Mouse (Mus musculus) c-Kit-positive CD71-positive TER-119-negative erythroid progenitor cells, embryonic 14.5 days (primary cell): ENCODE data around the gene Crispld2.
A peak's percentile ranks its signal among the peaks of the same experiment; 100 is the strongest.

ENCODE experiments used
- DNase-seq: peaks from one replicate; pipeline ENCODE4 v3.0.0-alpha.2; 2013; ENCODE audit warnings: low read depth

Crispld2 gene

DNA sequence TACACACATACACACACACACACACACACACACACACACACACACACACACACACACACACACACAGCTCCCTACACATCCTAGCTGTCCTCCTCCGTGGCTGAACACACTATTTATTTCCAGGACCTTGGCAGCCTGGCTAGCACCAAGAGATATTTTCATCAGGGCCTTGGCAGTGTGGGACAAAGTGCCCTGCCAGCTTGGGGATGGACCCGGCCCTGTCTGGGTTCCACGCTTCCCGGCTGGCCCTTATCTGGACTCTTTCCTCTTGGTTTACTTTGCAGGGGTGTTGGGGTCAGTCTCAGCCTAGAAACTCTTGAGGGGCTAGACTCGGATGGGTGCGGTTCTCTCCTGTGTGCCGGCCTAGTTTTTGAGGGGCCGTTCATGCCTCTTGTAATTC lies 8.2 kb downstream of the Crispld2 start:
- no peak for DNase-seq

- DNase-seq: no peak
These were observed 9.5 kb downstream of the Crispld2 start for GRCm38 (mm10) chr8:120001712-120002111.

DNA sequence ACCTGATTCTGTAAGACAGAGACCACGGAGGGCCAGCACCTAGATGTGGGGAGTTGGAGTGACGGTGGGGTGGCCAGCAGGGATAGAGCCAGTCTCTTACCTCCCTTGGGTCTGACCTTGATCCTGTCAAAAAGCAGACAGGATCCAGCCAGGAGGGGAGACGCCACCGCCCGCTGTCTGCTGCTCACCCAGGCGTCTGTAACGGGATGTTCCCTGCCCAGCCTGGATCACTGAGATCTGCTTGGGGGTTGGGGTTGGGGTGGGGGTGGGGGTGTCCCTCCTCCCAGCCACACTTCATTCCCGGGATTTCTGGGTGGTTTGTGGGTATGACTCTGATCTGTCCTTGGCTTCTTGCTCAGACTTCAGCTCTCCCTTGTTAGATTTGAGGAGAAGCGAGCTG lies 10.1 kb downstream of the Crispld2 start:
- no peak for DNase-seq

GRCm38 (mm10) chr8:120004154-120004702 lies 12.0 kb downstream of the Crispld2 start:
- DNase-seq: no peak

- DNase-seq: no peak
These were observed 12.6 kb downstream of the Crispld2 start for GRCm38 (mm10) chr8:120004705-120005381.

GRCm38 (mm10) chr8:120006645-120007160 lies 14.5 kb downstream of the Crispld2 start:
- no peak for DNase-seq

DNA sequence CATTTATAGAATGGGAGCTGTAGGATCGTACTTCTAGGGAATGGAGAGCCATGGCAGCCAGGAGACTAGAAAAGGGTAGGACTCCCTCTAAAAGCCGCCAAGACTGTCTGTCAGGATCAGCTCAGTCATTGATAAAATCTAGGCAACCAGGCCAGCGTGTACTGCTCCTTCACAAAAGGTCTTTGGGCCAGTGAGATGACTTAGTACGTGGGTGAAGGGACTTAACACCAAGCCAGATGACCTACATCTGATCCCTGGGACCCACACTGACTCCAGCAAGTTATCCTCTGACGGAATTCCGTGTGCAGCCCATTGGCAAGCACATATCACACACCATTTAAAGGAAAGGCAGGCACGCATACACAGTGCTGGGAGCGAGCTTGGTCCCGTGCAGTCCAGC lies 14.9 kb downstream of the Crispld2 start:
- no peak for DNase-seq

- no peak for DNase-seq
These were observed 17.0 kb downstream of the Crispld2 start for GRCm38 (mm10) chr8:120009284-120009683.

DNA sequence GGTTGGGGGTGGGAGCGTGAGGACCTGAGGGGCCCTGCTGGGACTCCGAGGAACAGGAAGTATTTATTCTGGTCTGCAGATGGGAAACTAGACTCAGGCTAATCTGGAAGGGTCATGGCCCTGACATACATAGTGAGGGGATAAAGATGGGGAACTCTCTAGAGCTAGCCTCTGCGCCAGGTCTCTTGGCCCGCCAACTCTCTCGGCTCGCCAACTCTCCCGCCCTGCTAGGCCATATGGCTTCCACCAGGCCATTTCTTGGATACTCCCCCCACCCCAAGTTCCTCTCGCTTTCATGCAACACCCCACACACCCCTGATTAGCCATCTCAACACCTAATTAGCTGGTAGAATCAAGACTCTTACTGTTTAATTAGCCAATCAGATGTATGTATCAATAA lies 20.3 kb downstream of the Crispld2 start:
- no peak for DNase-seq

- peak; percentile 20 for DNase-seq
These were observed 20.7 kb downstream of the Crispld2 start for GRCm38 (mm10) chr8:120012927-120013326.

- DNase-seq: no peak
These were observed 22.2 kb downstream of the Crispld2 start for GRCm38 (mm10) chr8:120014267-120015023.

GRCm38 (mm10) chr8:120015916-120016315 lies 23.7 kb downstream of the Crispld2 start:
- DNase-seq: no peak

- no peak for DNase-seq
These were observed 24.2 kb downstream of the Crispld2 start for GRCm38 (mm10) chr8:120016424-120016823.

GRCm38 (mm10) chr8:120017349-120017748 lies 25.1 kb downstream of the Crispld2 start:
- no peak for DNase-seq

DNA sequence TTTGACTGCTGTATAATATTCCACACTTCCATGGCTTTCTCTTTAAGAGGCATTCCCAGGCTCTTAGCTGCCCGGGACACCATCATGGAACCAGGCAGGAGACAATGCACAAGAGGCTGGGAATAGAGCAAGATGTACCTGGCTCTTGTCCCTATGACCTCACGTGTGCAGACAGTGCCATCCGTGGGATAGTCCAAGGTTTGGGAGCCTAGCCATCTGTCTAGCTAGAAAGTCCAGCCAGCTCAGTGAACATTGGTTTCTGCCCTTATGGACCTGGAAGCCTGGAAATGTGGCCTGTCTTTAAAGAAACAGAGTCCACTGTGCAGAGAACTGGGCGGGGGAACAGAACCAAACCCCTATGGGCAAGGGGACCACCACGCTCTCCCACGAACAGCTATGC lies 25.5 kb downstream of the Crispld2 start:
- no peak for DNase-seq

DNA sequence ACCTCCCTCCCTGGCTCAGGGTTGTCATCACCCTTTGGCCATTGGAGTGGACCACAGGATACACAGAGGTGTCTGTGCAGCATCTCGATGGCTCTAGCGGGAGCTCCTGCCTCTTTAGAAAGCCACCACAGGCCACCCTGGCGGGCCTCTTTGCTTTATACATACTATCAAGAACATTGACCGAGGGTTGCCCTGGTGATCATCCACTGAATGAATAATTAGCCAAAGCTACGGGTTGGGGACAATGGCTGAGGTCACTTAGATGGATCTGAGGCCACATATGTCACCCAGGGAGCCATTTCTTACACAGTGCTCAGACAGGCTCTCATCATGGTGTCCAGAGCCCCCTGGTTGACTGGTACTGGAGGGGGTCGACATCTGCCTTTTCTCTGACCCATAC lies 26.1 kb downstream of the Crispld2 start:
- DNase-seq: no peak

DNA sequence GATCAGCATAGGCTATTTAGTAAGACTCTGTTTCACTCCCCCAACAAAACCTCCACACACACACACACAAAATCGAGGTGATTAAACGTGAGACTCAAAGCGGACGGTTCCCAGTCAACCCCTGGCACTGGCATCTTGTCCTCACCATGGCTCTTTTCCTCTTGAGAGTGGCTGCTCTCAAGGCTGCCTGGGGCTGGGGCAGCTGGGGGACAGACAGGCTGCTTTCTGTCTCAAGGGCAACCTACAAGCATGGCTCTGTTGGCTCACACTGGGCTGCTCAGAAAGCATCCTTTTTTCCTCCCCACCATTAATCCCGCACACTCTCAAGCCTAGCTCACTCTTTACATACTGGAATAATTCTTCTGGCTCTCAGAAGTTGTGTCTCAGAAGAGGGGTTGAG lies 27.1 kb downstream of the Crispld2 start:
- DNase-seq: no peak

GRCm38 (mm10) chr8:120020298-120020697 lies 28.1 kb downstream of the Crispld2 start:
- no peak for DNase-seq

GRCm38 (mm10) chr8:120026199-120026598 lies 34.0 kb downstream of the Crispld2 start:
- DNase-seq: peak; percentile 8

- no peak for DNase-seq
These were observed 34.8 kb downstream of the Crispld2 start for GRCm38 (mm10) chr8:120026991-120027390.

GRCm38 (mm10) chr8:120030447-120030846 lies 38.2 kb downstream of the Crispld2 start:
- no peak for DNase-seq

DNA sequence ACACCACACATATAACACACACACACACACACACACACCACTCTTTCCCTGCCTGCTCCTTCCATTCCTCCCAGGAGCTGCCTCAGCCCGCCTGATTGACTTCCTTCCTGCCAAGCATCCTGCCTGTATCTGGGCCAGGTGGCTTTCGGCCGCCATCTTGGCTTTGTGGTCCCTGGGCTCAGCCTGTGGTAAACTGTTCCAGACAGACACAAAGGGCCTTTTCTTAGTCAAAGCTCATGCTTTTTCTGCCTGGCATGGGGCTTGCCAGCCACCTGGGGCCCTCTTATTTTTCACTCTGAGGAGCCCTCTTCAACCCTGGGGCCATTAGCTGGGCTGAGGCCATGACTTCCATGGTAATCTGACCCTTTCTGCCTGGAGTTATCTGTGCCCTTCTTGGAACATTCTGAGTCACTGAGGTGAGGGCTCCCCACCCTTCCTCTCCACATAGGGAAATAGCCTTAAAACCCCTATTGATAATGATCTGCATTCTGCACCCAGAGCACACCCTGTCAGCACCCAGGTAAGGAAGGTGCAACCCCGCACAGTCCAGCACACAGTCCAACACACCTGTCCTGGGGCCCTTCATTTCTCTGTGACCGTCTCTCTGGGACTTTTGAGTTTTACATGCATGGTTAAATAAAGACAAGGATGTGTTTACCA lies 40.4 kb downstream of the Crispld2 start:
- DNase-seq: no peak

DNA sequence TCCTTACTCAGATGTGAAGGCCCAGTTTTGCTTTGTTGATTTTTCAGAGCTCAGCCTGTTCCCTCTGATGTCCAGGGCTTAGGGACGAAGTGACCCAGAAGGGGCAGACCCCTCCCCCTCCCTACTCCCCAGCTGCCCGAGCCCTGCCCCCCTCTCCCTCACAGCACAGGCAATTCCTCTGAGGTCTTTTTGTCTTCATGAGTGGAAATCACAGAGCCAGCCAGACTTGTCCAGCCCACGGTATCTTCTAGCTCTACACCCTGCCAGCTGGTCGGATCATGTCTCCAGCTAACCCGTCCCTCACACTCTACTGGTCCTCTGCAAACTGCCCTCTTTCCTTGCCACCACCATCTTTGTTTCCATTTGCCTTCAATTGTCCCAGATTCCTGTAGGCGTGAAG lies 42.2 kb downstream of the Crispld2 start:
- DNase-seq: no peak
